Mouse (Mus musculus): ENCODE results near the gene Sult6b2. TPM values are rescaled to one million over a fixed set of nuclear protein-coding genes. Genes with fewer than 3 reads are reported as not detected.

The Sult6b2 gene
- polyA plus RNA-seq (2014; fragmentation: Nextera tagmentation; extraction: Ambion mirVana), result 0.14 and 0.16 TPM in 2 replicates

DNA sequence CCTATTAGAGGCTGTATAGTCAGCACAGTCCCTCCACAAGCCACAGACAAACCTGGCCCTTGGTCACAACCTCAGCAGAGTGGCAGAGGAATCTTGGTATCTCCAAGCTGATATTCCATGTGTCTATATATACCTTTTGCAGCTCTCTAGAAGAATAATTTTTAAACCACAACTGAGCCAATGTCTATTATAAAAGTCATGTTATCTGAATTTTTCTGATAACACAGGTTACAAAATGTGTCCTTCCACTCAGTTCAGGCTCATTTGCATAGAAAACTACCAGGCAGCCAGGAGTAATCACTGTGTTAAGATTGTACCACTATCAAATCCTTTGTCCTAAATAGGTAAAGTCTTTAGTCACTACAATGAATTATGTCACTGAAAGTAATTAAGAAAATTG, at the start of gene Sult6b2:
TSS of gene Sult6b2 (minus strand) at position 101 of the 400 bp plus-strand sequence.
- H3K27me3 ChIP-seq (ENCODE audit: control insufficient read depth, insufficient read depth, low read length), result no peaks in the 10 kb centered on the region
- H3K9ac ChIP-seq (ENCODE audit: low read length), result no peak within 1 kb of the TSS
- no peaks in the 10 kb centered on the region for H3K36me3 ChIP-seq (ENCODE audit: control insufficient read depth, insufficient read depth, low read length)
- no peak for DNase-seq (ENCODE audit: low spot score, missing footprints)
- 0 out of 2 replicates have a peak, but pooled peaks cover 2% of the 10 kb centered on the region for H3K4me1 ChIP-seq (ENCODE audit: control insufficient read depth, insufficient read depth, low read length)
- no peaks in the 10 kb centered on the region for H3K9me3 ChIP-seq (ENCODE audit: control insufficient read depth, low read length)
- ATAC-seq (ENCODE audit: low FRiP score), result no peak
- no peak within 1 kb of the TSS for H3K4me3 ChIP-seq (ENCODE audit: low read depth, low read length)
- no peak within 1 kb of the TSS for H3K4me2 ChIP-seq
- no peak within 1 kb of the TSS for H3K27ac ChIP-seq (ENCODE audit: low read depth, low read length)

- Histone ChIP-seq H3K4me1 (ENCODE audit: control insufficient read depth, insufficient read depth, low read length) (no peaks in the 10 kb centered on the region), H3K9me3 (ENCODE audit: control insufficient read depth, low read length) (no peaks in the 10 kb centered on the region), H3K36me3 (ENCODE audit: control insufficient read depth, insufficient read depth, low read length) (no peaks in the 10 kb centered on the region), H3K9ac (ENCODE audit: low read length) (no peak overlapping the region), H3K27me3 (ENCODE audit: control insufficient read depth, insufficient read depth, low read length) (no peaks in the 10 kb centered on the region), H3K4me2 (no peak overlapping the region), H3K27ac (ENCODE audit: low read depth, low read length) (no peak overlapping the region), H3K4me3 (ENCODE audit: low read depth, low read length) (no peak overlapping the region)
- 88% methylated on average over 6 of the region's 6 CpGs for WGBS
- ATAC-seq (ENCODE audit: low FRiP score), result no peak
- DNase-seq (ENCODE audit: low spot score, missing footprints), result peak; percentile 57
These were observed 48.4 kb upstream of the Sult6b2 start for GRCm38 (mm10) chr6:142852419-142853377.

DNA sequence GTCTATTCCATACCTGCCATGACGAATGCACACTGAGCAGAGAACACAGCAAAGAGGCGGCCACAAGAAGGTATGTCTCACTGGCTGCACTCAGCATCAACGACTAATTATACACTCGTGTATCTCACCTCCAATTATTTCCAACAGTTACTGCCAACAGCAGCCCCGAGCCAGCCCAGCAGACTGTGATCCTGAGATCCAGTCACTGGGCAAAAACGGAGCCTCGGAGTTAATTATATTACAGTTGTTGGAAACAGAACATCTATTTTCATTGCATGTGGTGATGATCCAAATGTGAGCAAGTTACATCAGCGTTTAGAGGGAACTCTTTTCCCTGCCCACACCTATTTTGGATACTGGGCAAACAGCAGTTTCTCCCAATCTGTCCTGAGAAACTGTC, 46.1 kb upstream of the Sult6b2 start:
- Histone ChIP-seq H3K9ac (ENCODE audit: low read length) (no peak overlapping the region), H3K4me1 (ENCODE audit: control insufficient read depth, insufficient read depth, low read length) (no peaks in the 10 kb centered on the region), H3K36me3 (ENCODE audit: control insufficient read depth, insufficient read depth, low read length) (no peaks in the 10 kb centered on the region), H3K4me2 (no peak overlapping the region), H3K27ac (ENCODE audit: low read depth, low read length) (no peak overlapping the region), H3K27me3 (ENCODE audit: control insufficient read depth, insufficient read depth, low read length) (no peaks in the 10 kb centered on the region), H3K4me3 (ENCODE audit: low read depth, low read length) (no peak overlapping the region), H3K9me3 (ENCODE audit: control insufficient read depth, low read length) (no peaks in the 10 kb centered on the region)
- ATAC-seq (ENCODE audit: low FRiP score) (no peak), DNase-seq (ENCODE audit: low spot score, missing footprints) (no peak)
- WGBS, result 87% methylated on average over 8 of the region's 8 CpGs

- H3K27ac ChIP-seq (ENCODE audit: low read depth, low read length), result no peak overlapping the region
- ATAC-seq (ENCODE audit: low FRiP score) (no peak), DNase-seq (ENCODE audit: low spot score, missing footprints) (peak; percentile 53)
- no peaks in the 10 kb centered on the region for H3K27me3 ChIP-seq (ENCODE audit: control insufficient read depth, insufficient read depth, low read length)
- H3K9me3 ChIP-seq (ENCODE audit: control insufficient read depth, low read length), result no peaks in the 10 kb centered on the region
- H3K4me2 ChIP-seq, result no peak overlapping the region
- 73% methylated on average over 5 of the region's 5 CpGs for whole genome bisulfite sequencing
- no peaks in the 10 kb centered on the region for H3K36me3 ChIP-seq (ENCODE audit: control insufficient read depth, insufficient read depth, low read length)
- H3K4me1 ChIP-seq (ENCODE audit: control insufficient read depth, insufficient read depth, low read length), result no peaks in the 10 kb centered on the region
- no peak overlapping the region for H3K9ac ChIP-seq (ENCODE audit: low read length)
- H3K4me3 ChIP-seq (ENCODE audit: low read depth, low read length), result no peak overlapping the region
These were observed 45.0 kb upstream of the Sult6b2 start for GRCm38 (mm10) chr6:142849326-142849725.

DNA sequence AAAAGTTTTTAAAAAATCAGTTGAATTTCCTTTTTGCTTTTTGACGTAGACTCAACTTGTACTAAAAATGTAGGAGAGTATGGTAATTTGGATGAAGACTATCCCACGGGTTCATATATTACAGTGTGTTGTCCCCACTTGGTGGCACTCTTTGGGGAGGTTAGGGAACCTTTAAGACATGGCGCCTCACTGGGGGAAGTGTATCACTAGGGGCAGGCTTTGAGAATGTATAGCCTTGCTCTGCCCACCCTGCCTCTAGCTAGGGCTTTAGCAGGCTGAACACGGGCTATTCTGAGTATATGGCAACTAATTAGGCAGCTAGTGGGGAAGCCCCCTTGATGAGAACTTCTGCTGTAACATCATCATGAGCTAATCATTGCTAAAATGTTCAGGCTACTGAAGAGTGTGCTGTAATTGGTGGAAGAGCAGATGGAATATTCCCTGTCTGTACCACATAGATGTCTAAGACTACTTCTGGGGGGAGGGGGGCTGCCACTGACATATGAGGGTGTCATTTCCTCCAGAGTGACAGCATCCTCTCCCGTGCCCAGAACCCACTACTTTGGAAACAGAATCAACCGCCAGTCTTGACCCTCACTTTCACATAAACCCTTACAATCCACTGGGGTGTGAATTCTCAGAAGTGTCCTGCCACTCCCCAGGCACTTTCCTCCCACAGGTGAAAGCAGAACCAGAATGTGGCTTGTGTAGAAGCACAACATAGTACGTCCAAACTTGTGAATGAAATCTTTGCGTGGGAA, 43.8 kb upstream of the Sult6b2 start:
- Histone ChIP-seq H3K9me3 (ENCODE audit: control insufficient read depth, low read length) (no peaks in the 10 kb centered on the region), H3K4me1 (ENCODE audit: control insufficient read depth, insufficient read depth, low read length) (no peaks in the 10 kb centered on the region), H3K27me3 (ENCODE audit: control insufficient read depth, insufficient read depth, low read length) (no peaks in the 10 kb centered on the region), H3K4me3 (ENCODE audit: low read depth, low read length) (no peak overlapping the region), H3K36me3 (ENCODE audit: control insufficient read depth, insufficient read depth, low read length) (no peaks in the 10 kb centered on the region), H3K4me2 (no peak overlapping the region), H3K9ac (ENCODE audit: low read length) (no peak overlapping the region), H3K27ac (ENCODE audit: low read depth, low read length) (no peak overlapping the region)
- ATAC-seq (ENCODE audit: low FRiP score) (no peak), DNase-seq (ENCODE audit: low spot score, missing footprints) (peak; percentile 67)
- WGBS, result 84% methylated on average over 8 of the region's 8 CpGs

DNA sequence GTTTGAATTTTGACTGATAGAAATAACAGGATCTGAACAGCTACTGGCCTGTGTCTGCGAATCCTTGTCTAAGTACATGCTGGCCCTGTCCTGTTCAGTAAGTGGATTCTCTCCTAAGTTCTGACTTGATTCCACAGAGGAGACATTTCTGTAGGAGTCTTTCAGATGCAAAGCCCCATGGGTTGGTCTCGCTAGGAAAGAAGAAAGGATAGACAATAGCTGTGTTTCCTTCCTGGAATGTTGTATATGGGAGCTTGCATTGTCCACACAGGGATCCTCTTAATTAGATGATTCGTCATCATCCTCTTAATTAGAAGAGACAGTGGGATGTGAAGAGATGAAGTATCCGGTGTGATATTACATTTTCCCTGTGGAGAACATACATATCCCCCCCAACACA, 42.6 kb upstream of the Sult6b2 start:
- H3K4me3 ChIP-seq (ENCODE audit: low read depth, low read length), result no peak overlapping the region
- H3K27me3 ChIP-seq (ENCODE audit: control insufficient read depth, insufficient read depth, low read length), result no peaks in the 10 kb centered on the region
- DNase-seq (ENCODE audit: low spot score, missing footprints), result peak; percentile 21
- no peak overlapping the region for H3K4me2 ChIP-seq
- 92% methylated on average over 4 of the region's 4 CpGs for WGBS
- H3K9me3 ChIP-seq (ENCODE audit: control insufficient read depth, low read length), result no peaks in the 10 kb centered on the region
- H3K4me1 ChIP-seq (ENCODE audit: control insufficient read depth, insufficient read depth, low read length), result no peaks in the 10 kb centered on the region
- no peak overlapping the region for H3K27ac ChIP-seq (ENCODE audit: low read depth, low read length)
- no peak overlapping the region for H3K9ac ChIP-seq (ENCODE audit: low read length)
- ATAC-seq (ENCODE audit: low FRiP score), result no peak
- no peaks in the 10 kb centered on the region for H3K36me3 ChIP-seq (ENCODE audit: control insufficient read depth, insufficient read depth, low read length)

- DNase-seq (ENCODE audit: low spot score, missing footprints) (no peak), ATAC-seq (ENCODE audit: low FRiP score) (no peak)
- no peak overlapping the region for H3K4me2 ChIP-seq
- no peak overlapping the region for H3K9ac ChIP-seq (ENCODE audit: low read length)
- H3K27ac ChIP-seq (ENCODE audit: low read depth, low read length), result no peak overlapping the region
- H3K36me3 ChIP-seq (ENCODE audit: control insufficient read depth, insufficient read depth, low read length), result no peaks in the 10 kb centered on the region
- H3K9me3 ChIP-seq (ENCODE audit: control insufficient read depth, low read length), result no peaks in the 10 kb centered on the region
- 86% methylated on average over 4 of the region's 4 CpGs for WGBS
- H3K27me3 ChIP-seq (ENCODE audit: control insufficient read depth, insufficient read depth, low read length), result no peaks in the 10 kb centered on the region
- H3K4me1 ChIP-seq (ENCODE audit: control insufficient read depth, insufficient read depth, low read length), result no peaks in the 10 kb centered on the region
- no peak overlapping the region for H3K4me3 ChIP-seq (ENCODE audit: low read depth, low read length)
These were observed 40.8 kb upstream of the Sult6b2 start for GRCm38 (mm10) chr6:142845066-142845465.

GRCm38 (mm10) chr6:142844061-142844460, 39.8 kb upstream of the Sult6b2 start:
- no peak overlapping the region for H3K4me3 ChIP-seq (ENCODE audit: low read depth, low read length)
- 85% methylated on average over 4 of the region's 4 CpGs for WGBS
- H3K27me3 ChIP-seq (ENCODE audit: control insufficient read depth, insufficient read depth, low read length), result no peaks in the 10 kb centered on the region
- ATAC-seq (ENCODE audit: low FRiP score) (no peak), DNase-seq (ENCODE audit: low spot score, missing footprints) (peak; percentile 33)
- H3K4me2 ChIP-seq, result no peak overlapping the region
- no peaks in the 10 kb centered on the region for H3K9me3 ChIP-seq (ENCODE audit: control insufficient read depth, low read length)
- no peaks in the 10 kb centered on the region for H3K4me1 ChIP-seq (ENCODE audit: control insufficient read depth, insufficient read depth, low read length)
- H3K36me3 ChIP-seq (ENCODE audit: control insufficient read depth, insufficient read depth, low read length), result no peaks in the 10 kb centered on the region
- no peak overlapping the region for H3K27ac ChIP-seq (ENCODE audit: low read depth, low read length)
- no peak overlapping the region for H3K9ac ChIP-seq (ENCODE audit: low read length)

DNA sequence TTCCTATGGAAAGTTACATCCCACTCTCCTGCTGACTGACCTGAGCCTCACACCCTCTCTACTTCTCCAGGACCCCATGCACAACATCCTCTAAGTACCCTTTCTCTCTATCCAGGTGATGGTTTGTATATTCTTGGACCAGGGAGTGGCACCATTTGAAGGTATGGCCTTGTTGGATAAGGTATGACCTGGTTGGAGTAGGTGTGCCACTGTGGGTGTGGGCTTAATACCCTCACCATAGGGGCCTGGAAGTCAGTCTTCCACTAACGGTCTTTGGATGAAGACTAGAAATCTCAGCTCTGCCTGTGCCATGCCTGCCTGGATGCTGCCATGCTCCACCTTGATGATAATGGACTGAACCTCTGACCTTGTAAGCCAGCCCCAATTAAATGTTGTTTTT, 34.2 kb upstream of the Sult6b2 start:
- WGBS, result 93% methylated on average over 1 of the region's 1 CpGs
- Histone ChIP-seq H3K4me3 (ENCODE audit: low read depth, low read length) (no peak overlapping the region), H3K27me3 (ENCODE audit: control insufficient read depth, insufficient read depth, low read length) (no peaks in the 10 kb centered on the region), H3K4me1 (ENCODE audit: control insufficient read depth, insufficient read depth, low read length) (peaks cover 2% of the 10 kb centered on the region; the same call in 1 of the 2 replicates), H3K9me3 (ENCODE audit: control insufficient read depth, low read length) (no peaks in the 10 kb centered on the region), H3K9ac (ENCODE audit: low read length) (no peak overlapping the region), H3K4me2 (no peak overlapping the region), H3K27ac (ENCODE audit: low read depth, low read length) (no peak overlapping the region), H3K36me3 (ENCODE audit: control insufficient read depth, insufficient read depth, low read length) (no peaks in the 10 kb centered on the region)
- DNase-seq (ENCODE audit: low spot score, missing footprints) (peak; percentile 68), ATAC-seq (ENCODE audit: low FRiP score) (no peak)

All from midbrain, embryonic 11.5 days (tissue).